Mouse (Mus musculus) adipocyte (in vitro differentiated cells): ENCODE results near the gene Ass1.

Experiments used
- DNase-seq: peaks from one replicate; pipeline ENCODE4 v3.0.0-alpha.2; 2016; ENCODE audit warnings: low spot score

Gene Ass1

DNA sequence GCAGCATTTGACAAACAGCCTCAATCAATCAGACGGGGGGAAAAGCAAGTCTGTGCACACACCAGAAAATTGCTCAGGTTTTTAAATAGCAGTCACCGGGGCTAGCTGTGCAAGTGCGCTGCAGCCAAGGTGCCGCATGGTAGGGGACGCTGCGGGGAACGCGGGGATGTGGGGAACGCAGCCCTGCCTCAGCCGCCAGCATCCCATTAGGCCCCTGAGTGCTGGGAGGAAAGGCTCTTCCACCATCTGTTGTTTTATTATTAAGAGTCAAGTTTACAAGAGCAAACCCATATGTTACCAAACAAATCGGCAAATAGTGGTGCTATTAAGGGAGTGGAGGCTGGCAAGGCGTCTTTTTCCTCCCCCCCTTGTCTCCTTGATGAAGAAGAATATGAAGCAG is 19.2 kb downstream of the Ass1 start:
- no peak for DNase-seq

DNA sequence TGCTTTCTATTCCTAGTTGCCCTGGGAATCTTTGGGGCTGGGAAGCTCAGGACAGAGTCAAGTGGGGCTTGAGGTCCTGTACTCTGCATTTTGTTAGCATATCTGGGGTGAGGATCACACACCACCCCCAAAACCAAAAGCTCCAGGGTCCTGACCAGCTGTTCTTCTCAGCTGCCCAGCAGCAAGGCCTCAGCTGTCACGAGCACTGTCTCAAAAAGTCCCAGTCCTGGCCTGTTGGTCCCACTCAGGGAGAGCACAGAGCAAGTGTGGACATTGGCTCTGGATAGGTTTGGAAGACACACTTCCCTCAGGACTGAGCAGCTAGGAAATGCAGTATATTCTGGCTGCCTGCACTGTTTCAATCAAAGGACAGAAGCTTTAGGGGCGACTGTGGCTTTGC is 20.5 kb downstream of the Ass1 start:
- DNase-seq = no peak

DNA sequence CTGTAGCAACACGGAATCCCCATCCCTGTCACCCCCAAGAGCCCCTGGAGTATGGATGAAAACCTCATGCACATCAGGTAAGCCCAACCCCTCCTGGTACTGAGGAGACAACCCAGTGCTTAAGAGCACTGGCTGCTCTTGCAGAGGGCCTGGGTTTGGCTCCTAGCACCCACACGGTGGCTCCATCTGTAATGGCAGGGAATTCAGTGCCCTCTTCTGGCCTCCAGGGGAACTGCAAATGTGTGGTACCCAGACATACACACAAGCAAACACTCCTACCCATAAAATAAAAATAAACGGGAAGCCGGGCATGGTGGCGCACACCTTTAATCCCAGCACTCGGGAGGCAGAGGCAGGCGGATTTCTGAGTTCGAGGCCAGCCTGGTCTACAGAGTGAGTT is 22.3 kb downstream of the Ass1 start:
- DNase-seq = no peak

DNA sequence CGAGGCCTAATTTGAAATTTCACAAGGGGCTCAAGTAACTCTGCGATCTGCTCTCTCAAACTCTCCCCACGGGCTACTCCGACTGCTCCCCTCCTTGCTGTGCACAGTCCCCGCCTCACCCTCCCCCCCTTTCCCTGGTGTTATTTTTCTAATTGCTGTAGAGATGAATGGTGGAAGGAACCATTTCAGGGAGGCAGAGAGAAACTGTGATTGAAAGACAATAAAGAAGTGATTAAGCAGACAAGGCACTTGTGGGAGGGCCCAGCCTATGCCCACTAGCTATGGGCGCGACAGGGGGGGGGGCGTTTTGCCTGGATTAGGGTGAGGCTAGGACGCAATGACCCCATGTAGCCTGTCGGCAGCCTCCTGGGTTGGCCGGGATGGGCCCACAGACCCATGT is 23.2 kb downstream of the Ass1 start:
- no peak for DNase-seq

DNA sequence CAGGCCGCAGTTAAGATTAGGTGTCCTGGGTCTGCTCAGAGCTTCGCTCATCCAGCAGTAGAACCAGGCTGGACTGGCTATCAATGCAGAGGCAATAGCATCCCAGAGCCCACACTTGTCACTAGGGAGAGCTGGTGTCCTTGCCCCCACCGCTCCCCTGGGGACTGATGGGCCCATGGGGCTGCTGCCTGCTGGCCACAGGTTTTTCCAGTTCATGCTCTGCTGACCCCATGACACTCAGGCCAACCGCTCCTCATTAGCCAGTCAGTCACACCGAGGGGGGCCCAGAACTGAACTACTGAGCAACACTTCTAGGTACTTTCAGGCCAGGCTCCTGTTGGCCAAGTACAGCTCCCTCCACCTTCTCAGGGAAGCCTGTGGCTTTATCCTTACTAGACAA is 24.3 kb downstream of the Ass1 start:
- DNase-seq = no peak

DNA sequence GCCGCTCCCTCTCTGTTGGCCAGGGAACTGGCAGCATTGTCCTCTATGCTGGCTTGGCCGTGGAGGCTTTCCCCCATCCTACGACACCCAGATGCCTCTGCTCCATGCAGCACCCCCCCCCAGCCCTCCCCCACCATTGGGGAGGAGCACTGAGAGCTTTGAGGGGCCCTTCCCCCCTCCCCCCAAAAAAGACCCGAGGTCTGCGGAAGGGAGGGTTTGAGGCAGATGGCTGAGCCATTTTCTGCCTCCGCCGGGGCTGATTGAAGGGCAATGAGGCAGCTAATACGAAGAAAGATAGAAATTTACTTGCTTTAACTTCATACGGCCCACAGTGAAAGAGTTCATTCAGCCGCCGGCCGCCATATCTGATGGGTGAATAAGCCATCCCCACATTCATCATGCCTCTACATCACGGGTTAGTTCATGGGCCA is 25.1 kb downstream of the Ass1 start:
- no peak for DNase-seq

DNA sequence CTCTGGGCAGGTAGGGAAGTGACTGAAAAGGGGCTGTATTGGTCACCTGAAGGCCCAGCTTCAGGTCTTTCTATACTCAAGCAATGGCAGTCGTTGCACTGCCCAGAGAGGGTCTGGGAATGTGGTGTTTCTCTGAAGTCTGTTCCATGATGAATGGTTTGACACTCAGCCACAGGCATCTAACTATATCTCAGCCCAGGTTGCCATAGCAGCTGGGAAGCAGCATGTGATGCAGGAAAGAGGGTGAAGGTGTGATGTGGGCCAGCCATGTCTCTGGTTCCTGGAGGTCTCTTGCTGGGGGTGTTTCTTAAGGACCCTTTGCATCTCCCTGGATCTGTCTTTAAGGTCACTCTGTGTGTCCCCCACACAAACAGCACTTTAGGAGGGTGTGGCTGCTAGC is 26.1 kb downstream of the Ass1 start:
- DNase-seq = no peak

DNA sequence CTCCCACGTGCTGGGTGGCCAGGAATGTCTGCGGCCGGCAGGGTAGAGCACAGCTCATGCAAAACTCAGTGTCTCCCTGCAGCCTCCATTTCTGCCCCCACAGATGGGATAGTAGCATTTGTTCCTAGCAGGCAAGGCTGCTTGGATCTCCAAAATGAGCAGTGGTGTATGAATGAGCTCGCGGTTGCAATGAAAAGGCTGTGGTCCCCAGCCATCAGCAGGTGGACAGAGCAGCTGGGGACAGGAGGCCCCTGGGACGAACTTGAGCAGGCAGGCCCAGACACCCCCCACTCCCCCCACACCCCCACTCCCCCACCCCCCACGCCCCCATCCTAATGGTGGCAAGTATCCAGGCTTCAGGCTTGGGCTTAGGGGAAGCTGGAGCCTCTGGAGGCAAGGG is 27.1 kb downstream of the Ass1 start:
- DNase-seq = no peak

DNA sequence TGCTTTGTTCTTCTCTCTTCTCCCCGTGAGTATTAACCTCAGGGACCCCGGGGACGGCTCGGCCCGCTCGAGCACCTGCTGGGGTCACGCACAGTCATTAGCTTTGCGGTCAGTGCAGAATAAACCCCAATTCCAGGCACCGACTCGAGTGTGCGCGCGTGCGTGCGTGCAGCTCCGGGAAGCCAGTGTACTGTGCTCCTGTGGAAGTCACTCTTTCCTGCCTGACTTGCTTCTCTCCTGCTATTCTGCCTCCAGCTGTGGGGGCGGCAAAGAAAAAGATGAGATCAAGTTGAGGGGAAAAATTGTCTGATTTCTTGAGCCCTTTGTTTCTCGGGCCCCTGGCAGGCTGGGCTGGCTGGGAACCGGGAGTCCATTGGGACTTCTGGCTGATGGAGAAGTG is 27.6 kb downstream of the Ass1 start:
- no peak for DNase-seq

DNA sequence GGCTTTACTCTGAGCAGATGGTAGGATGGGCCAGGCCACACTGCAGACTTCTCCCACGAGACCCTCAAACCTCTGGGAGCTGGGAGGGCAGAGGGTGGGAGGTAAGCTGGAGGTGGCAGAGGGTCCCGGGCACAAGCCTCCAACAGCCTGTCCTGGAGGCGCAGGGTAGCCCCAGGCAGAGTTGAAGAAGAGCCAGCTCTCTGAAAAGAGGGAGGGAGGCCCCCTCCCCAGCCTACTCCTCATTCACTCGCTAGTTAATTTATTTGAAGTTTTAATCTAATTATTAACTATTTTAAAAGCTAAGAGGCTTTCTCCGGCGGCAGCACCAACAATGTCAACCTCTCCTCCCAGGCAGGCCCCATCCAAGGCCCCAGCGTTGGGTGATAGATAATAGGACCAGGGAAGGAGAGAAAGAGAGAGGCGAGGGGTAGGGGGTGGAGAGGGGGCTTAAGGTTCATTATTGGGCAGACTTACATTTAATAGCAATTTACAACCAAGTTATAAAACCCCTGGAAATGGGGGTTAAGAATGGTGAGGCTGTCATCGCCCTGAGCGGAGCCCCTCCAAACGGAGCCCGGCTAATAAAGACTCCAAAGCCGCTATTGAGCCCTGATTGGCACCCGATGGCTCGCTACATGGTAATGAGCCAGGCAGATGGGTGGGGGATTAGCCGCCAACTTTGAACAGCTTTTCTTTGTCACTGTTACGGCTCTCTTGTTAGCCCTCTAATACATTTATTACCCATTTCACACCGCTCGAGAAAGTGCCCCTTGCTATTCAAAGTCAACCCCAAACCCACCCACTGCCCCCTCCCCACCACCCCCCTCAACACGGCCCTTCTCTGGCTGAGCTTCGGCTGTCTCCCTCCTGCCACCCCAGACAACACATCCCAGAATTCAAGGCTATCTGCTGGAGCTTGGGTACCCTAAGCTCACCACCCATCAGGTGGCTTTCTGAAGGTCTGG is 29.6 kb downstream of the Ass1 start:
- no peak for DNase-seq

DNA sequence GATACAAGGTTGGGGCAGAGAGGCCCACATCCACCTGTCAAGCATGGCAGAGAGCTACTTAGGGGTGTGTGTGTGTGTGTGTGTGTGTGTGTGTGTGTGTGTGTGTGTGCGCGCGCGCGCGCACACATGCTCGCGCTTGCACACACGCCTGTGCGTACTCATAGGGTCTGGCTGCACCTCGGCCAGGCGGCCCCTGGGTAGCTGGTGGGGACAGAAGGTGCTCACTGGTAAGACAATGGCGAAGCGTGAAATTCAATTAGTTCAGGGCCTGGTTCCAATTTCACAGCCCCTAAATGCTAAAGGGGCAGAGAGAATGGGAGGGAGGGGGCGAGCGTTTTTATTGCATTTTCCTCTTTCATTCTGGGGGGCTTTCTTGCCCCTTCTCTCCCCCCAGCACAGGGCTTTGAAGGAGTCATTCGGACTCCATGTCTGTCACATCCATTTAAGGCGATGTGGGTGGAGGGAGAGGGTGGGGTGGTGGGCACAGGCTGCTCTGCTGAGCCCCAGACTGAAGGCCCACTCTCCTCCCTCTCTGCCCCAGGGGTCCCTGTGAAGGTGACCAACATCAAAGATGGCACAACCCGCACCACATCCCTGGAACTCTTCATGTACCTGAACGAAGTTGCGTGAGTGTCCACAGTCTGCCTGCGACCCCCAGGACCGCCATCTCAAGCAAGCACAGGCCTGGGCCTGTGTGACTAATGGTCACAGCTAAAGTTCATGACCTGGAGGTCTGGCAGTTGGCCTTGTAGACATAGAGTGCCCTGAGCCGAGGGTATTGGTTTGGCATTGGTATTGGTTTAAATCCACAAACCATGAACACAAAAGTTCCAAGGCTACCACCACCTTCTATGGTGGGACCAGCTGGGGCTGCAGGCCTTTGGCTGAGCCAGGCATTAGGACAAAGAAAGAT is 30.5 kb downstream of the Ass1 start:
- DNase-seq = no peak

DNA sequence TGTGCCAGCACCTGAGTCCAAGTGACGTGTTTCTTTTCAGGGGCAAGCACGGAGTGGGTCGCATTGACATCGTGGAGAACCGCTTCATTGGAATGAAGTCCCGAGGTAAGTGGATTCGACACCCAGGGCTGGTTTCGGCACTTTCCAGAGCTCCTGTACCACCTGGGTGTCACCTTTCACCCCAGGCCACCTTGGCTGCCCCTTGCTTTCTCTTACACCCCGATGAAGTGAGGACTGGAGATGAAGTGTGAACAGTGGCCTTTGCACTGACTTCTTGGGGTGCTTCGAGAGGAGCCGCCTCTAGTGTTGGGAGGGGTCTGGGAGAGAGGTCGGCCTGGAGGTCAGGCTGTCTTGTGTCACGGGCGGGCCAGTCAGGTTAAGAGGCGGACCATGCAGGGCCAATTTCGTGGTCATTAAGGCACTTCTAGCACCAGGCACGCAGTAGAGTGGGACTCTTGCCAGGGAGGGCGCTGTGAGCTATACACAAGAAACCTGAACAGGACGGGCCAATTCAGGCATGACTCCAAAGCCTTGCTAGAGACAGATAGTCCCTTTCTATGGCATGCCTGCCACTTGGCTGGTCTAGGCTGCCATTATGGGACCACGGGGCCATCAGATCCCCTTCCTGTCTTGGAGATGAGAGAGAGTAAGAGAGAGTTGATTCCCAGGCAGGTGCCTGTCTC is 31.6 kb downstream of the Ass1 start:
- no peak for DNase-seq

DNA sequence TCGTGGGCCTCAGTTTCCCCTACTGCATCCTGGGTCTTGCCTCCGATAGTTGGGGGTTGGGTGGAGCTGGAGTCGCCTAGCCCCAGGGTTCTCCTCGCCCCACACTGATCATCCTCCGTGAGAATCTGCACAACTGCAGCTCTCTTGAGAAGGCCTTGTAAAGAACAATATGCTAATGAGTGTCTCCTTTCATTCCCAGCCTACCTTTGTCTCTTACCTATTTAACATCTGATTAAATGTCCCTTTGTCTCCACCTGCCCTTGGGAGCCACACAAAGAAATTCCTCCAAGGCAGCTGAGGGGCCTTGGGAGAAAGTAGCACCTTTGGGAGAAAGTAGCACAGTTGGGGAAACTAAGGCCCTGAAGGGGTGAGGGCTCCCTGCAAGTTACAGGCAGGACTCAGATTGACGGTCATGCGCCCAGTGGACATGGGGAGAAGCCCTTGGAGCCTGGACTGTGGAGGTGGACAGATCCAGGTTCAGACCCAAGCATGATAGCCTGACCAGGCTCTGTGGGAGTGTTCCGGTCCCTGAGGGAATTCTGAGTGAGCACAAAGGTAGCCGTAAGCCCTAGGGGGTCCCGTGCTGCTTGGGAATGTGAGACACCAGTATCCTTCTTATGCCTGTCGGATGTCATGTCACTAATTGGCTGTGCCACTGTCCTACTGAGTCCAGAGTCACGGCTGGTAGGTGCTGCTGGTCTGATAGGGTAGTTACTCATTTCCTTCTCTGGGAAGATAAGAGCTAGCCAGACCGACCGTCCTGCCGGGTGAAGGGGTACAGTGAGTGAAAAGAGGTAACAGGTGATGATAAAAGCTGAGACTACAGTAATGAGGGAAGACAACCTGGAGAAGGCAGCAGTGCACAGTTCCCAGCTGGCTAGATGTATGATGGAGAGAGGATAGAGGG is 32.9 kb downstream of the Ass1 start:
- no peak for DNase-seq

DNA sequence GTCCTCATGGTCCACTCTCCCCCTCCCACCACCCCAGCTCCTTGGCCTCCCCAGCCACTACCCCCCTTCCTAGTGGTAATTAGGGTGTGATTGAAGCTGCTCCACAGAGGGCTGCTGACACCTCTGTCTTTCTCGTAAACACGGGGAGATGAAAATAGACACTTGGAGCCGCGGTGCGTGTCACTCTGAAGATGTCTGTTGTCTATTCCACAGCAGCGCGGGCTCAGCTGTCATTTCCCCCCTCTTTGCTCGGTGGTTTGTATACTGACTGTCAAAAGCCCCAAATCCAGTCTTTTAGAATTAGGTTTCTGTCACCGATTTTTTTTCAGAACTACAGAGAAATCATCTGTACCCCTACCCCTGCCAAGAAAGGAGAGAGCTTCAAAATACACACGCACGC is 35.5 kb downstream of the Ass1 start:
- no peak for DNase-seq

DNA sequence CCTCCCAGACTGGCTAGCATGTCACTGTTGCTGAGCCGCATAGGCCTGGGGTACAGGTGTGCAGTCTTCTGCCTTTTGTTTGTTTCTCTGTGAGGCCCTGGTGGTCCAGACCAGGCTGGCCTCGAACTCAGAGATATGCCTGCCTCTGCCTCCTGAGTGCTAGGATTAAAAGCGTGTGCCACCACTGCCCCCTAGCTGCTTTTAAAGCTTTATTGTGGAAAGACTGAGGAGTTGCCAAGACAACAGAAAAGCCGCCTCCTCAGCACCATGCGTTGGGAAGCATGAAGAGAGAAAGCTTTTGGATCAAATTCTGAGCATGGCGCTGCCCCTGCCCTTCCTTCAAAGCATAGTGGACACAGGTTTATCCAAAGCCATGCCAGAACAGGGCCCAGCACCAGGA is 38.8 kb downstream of the Ass1 start:
- DNase-seq = no peak

DNA sequence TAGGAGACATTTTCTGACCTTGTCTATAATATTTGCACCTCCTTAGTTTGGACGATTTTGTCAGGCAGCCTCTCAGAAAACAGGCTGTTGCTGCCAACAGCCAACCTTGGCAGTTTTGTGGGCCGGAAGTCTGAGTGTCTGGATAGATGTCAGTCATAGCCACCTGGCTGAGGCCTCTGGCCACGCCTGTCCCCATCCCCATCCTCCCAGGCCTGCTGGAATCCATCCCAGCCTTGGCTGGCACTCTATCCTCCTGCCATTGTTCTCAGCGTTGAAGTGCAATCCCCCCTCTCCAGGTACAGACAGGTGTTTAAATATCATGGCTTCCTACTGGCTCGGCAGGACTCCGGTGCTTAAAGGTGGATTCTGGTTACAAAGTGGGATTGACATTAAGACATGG is 41.3 kb downstream of the Ass1 start:
- DNase-seq = no peak

DNA sequence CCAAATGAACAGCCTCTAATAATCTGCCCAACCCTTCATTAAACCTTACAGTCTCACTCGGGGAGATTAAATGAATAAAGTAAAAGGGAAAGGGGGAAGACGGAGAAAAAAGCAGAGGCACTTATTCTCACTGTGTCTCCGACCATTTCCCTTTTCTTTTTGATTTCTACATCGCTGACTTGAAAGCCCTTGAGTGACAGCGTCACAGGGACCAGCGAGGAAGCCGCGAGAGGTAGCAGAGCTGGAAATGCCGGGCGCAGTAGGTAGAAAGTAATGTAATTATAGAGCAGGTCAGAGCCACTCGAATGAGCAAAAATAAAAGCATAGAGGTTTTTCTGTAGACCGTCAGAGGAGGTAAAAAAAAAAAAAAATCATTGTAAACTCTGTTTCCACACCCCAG is 46.5 kb downstream of the Ass1 start:
- no peak for DNase-seq

DNA sequence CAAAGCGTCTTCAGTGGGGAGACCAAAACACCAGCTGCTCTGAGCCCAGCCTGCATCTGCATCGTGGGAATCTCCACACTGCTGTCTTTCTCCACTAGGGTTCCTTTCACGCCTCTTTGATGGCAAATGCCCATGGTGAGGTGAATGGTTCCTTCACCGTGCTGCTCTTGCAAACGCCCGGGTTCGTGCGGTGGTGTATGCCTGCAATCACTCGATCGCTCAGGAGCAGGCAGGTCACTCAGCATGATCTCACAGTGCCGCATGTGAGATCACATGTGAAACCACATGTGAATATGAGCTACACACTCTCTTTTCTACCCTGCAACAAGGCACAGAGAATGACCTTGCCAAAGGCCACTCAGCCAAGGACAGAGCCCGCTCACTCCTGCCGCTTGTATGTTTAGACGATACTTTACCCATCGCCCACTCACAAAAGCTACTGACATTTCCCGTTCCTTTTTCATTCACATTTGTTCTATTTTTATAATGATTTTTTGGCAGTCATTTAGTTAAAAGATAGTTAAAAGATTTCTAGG is 51.9 kb downstream of the Ass1 start:
- DNase-seq = no peak

DNA sequence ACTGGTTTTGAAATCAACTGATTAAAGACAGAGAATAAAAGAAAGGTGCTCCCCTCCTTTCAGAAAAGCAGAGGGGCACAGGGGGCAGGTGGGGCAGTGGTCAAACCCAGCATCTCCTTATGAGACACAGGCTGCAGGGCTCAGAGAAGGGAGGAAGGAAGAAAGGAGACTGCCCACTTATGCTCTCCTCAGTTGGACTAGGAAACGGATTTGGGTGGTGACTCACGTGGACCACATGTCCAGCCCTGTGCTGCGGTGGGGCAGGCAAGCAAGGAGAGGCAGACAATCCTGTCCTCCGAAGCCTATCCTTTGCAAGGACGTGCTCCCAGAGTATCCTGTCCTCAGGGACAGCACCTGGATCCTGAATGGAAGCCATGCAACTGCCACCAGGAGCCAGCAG is 54.6 kb downstream of the Ass1 start:
- DNase-seq = no peak

DNA sequence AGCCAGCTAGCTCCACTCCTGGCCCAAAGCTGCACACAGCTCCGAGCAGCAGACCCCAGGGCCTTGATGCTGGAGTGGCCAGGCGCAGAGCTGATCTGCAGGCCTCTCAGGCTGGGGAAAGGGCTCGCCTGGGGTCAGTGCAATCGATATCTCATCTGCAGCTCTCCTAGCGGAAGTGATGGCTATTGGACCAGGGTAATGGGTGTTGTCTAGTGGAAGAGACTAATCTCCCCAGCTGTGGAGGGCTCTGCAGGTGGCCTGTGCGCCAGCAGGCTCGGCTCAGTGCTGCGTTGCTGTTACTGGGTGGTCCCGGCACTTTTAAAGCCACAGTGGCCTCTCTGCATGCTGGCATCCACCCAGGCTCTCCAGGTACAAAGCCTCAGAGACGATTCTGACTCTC is 55.8 kb downstream of the Ass1 start:
- DNase-seq = no peak

DNA sequence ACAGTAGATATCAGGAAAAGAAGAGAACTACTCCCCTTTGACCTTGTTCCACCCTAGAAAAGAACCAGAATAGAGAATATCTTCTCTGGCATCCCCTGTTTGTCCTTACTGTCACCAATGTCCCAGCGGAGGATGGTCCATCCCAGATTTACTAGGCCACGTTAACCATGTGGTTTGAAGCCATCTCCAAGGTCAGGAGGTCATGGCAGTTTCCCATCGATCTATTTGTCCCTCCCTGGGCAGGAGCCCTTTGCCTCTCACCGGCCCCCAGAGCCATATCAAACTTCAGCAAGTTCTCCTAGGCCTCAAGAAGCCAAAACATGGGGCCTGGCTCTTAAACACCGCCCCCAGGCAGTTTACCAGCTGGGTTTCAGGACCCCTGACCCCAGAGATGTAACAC is 60.2 kb downstream of the Ass1 start:
- no peak for DNase-seq
